Mouse (Mus musculus): ENCODE data around the gene Celf5.

Celf5 gene

DNA sequence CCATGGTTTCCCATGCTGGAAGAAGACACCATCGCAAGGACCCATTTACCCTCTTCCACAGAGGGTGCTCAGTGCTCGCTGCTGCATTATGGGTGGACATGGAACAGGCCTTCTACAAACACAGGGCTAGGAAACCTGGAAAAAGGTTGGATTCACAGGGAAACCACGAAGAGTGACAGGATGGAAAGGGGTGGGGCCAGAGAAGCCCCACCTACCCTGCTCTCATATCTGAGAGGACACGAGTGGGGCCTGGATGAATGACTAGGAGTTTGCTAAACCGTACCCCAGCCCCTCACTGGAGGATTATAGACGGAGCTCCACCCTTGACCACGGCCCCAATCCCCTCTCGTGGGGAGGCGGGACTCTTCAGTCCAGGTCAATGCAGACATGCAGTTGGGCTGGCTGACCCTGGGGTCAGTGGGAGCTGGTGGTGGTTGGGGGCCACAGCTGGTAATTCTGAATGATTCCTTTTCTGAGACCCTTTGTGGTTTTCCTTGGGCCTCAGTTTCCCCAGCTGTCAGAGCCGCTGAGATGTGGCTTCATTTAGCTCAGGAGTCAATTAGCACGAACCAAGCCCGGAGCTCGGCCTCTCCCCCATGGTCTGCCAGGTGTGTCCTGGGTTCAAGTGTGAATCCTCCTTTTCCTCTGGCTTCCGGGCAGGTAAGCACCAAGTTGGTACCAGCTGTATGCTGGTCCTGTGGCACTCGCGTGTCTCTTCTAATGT, 69.8 kb downstream of the Celf5 start:
- no peak for DNase-seq

DNA sequence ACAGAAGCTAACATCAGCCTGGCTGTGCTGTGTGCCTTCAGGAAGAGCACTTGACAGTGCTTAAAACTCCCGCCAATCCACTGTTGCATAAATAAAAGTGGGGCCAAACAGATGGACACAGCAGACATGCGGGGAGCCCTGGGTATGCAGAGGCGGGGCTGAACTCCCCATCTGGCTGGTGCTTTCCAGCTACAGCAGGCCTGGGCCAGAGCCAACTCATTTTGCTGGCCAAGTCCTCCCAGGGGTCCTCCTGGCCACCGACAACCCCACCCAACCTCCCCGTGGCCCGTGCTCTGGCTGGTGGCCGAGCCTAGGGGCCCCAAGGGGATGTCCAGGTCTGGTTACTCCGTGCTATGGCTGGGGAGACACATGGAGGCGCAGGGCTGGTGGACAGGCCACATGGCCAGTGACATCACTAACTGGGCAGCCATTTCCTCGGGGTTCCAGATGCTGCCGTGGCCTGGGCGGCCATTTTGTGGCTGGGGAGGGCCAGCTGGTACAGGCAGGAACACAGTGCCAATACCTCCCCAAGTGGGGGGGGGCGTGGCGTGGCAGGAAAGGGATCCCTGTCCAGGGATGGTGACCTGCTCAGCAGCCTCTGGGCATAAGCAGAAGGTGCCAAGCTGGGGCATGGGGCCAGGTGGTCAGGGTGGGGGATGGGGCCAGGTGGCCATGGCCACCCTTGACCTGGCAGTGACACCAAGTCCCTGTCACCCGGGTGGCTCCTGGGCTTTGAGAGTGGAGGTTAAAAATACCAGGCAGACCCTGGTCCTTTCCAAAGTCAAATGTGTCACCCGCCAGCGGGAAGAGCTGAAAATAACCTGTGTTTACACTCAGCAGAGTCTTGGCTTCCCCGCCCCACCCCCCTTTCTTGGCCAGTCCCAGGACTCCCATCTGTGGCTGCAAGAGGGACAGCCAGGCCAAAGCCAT, 70.8 kb downstream of the Celf5 start:
- peak; percentile 91 for DNase-seq

GRCm38 (mm10) chr10:81410981-81411380, 71.5 kb downstream of the Celf5 start:
- peak; percentile 71 for DNase-seq

DNA sequence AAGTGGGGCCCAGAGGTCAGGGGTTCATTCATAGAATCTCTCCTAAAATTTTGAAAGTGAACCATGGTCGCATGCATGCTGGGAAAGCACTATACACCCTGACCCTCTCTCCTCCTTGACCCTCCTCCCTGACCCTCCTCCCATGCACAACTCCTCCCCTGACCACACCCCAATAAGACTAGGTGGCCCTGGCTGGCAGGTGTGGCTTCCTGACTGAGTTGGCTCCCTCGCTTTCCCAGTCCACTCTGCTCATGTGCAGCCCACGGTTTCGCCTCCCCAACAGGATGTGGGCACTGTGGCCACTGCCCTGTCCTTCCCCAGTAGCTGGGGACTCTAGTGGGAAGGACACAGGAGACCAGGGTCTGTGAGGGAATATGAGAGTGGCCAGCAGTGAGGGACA, 72.2 kb downstream of the Celf5 start:
- DNase-seq, result no peak

- DNase-seq, result no peak
Observed at GRCm38 (mm10) chr10:81409330-81409729, 73.2 kb downstream of the Celf5 start.
